Mouse (Mus musculus) limb, embryonic 13.5 days (tissue): Measurements from ENCODE around the gene Lgi4. TPM values are rescaled to one million over a fixed set of nuclear protein-coding genes. Genes with fewer than 3 reads are reported as not detected.

Experiments
- ATAC-seq: fragments of 200-750 bp; cut with Nextera tagmentation; 2 replicates; pipeline ENCODE4 v1.8.0; 2017; ENCODE audit warnings: low read depth, moderate number of reproducible peaks, moderate TSS enrichment; ENCODE audit not compliant: low FRiP score
- H3K27ac ChIP-seq: fragments of 300-500 bp; sonication (generic); 2 replicates; pipeline ENCODE4 v1.5.1; 2015; ENCODE audit warnings: inconsistent platforms, mild to moderate bottlenecking, moderate library complexity
- H3K27me3 ChIP-seq: fragments of 300-500 bp; sonication (generic); 2 replicates; pipeline ENCODE4 v1.6.1; 2015; ENCODE audit warnings: mild to moderate bottlenecking, inconsistent platforms
- H3K36me3 ChIP-seq: fragments of 300-500 bp; sonication (generic); 2 replicates; pipeline ENCODE4 v1.6.1; 2015; ENCODE audit warnings: inconsistent platforms, mild to moderate bottlenecking, moderate library complexity
- H3K4me1 ChIP-seq: fragments of 300-500 bp; sonication (generic); 2 replicates; pipeline ENCODE4 v1.6.1; 2015; ENCODE audit warnings: inconsistent platforms
- H3K4me2 ChIP-seq: fragments of 300-500 bp; sonication (generic); replicated peaks from 2 replicates; pipeline ENCODE4 v1.6.1; 2015; ENCODE audit warnings: inconsistent platforms, mild to moderate bottlenecking, moderate library complexity
- H3K4me3 ChIP-seq: fragments of 300-500 bp; sonication (generic); 2 replicates; pipeline ENCODE4 v1.5.1; 2015; ENCODE audit warnings: moderate library complexity, mild to moderate bottlenecking, inconsistent platforms
- H3K9ac ChIP-seq: fragments of 300-500 bp; sonication (generic); 2 replicates; pipeline ENCODE4 v1.6.1; 2015; ENCODE audit warnings: mild to moderate bottlenecking, inconsistent platforms
- H3K9me3 ChIP-seq: fragments of 300-500 bp; sonication (generic); 2 replicates; pipeline ENCODE4 v1.6.1; 2016; ENCODE audit warnings: inconsistent platforms
- WGBS: fragments of 180-500 bp; shearing (Covaris S2); methylation state at CpG from one replicate; pipeline ENCODE4 v1.1.7; 2015; 5-methylcytosine and 5-hydroxymethylcytosine counted together
- microRNA-seq: library from miRNA; unstranded; fragments of <30 nt; microRNA quantifications from one replicate; pipeline ENCODE4, GENCODE M21; 2016
- polyA plus RNA-seq: library from polyadenylated mRNA; unstranded; fragments of >200 nt; fragmentation: Nextera tagmentation; extraction: Ambion mirVana; gene quantifications from 2 replicates; pipeline ENCODE4 v1.2.1, GENCODE M21; 2015

Lgi4 gene
- polyA plus RNA-seq, 1 experiment from 2014 or later: 0.67 TPM

GRCm38 (mm10) chr7:31115587-31116043 is 56.5 kb downstream of the Lgi4 start:
- 29% methylated on average over 17 of the region's 17 CpGs for WGBS

GRCm38 (mm10) chr7:31116721-31117145 is 57.6 kb downstream of the Lgi4 start:
- no peak overlapping the region for H3K4me3 ChIP-seq
- 51% methylated on average over 16 of the region's 16 CpGs for WGBS
- H3K4me2 ChIP-seq: no peak overlapping the region
- H3K27me3 ChIP-seq: no peaks in the 10 kb centered on the region
- no peak overlapping the region for H3K9ac ChIP-seq
- no peaks in the 10 kb centered on the region for H3K36me3 ChIP-seq
- H3K9me3 ChIP-seq: no peaks in the 10 kb centered on the region
- no peak overlapping the region for H3K27ac ChIP-seq
- ATAC-seq: no peak
- H3K4me1 ChIP-seq: peaks cover 10% of the 10 kb centered on the region

More at GRCm38 (mm10) chr7:31115587-31116043, 56.5 kb downstream of the Lgi4 start:
- H3K9me3 ChIP-seq: no peaks in the 10 kb centered on the region
- H3K36me3 ChIP-seq: no peaks in the 10 kb centered on the region
- no peak overlapping the region; the same call in 1 of the 2 replicates for H3K4me3 ChIP-seq
- H3K4me2 ChIP-seq: peak overlapping the region; percentile 45
- no peak overlapping the region for H3K27ac ChIP-seq
- H3K27me3 ChIP-seq: no peaks in the 10 kb centered on the region
- H3K9ac ChIP-seq: no peak overlapping the region
- ATAC-seq: 0 out of 2 replicates have a peak, but pooled peaks have one; percentile 30
- H3K4me1 ChIP-seq: peaks cover 10% of the 10 kb centered on the region

- no peak overlapping the region for H3K4me2 ChIP-seq
- no peaks in the 10 kb centered on the region for H3K36me3 ChIP-seq
- H3K4me3 ChIP-seq: no peak overlapping the region
- H3K27ac ChIP-seq: no peak overlapping the region
- no peaks in the 10 kb centered on the region for H3K9me3 ChIP-seq
- H3K9ac ChIP-seq: no peak overlapping the region
- ATAC-seq: no peak
- WGBS: 85% methylated on average over 11 of the region's 11 CpGs
- no peaks in the 10 kb centered on the region for H3K27me3 ChIP-seq
- H3K4me1 ChIP-seq: peaks cover 10% of the 10 kb centered on the region
These were observed 58.3 kb downstream of the Lgi4 start for GRCm38 (mm10) chr7:31117465-31117864.

GRCm38 (mm10) chr7:31118486-31118885 is 59.3 kb downstream of the Lgi4 start:
- H3K4me3 ChIP-seq: no peak overlapping the region
- no peaks in the 10 kb centered on the region for H3K36me3 ChIP-seq
- H3K27me3 ChIP-seq: no peaks in the 10 kb centered on the region
- H3K4me2 ChIP-seq: no peak overlapping the region
- H3K27ac ChIP-seq: no peak overlapping the region
- H3K9me3 ChIP-seq: no peaks in the 10 kb centered on the region
- WGBS: 80% methylated on average over 7 of the region's 7 CpGs
- ATAC-seq: no peak
- peaks cover 10% of the 10 kb centered on the region for H3K4me1 ChIP-seq
- H3K9ac ChIP-seq: no peak overlapping the region

- no peaks in the 10 kb centered on the region for H3K9me3 ChIP-seq
These were observed 60.4 kb downstream of the Lgi4 start for GRCm38 (mm10) chr7:31119556-31119955.

More at GRCm38 (mm10) chr7:31119556-31119955, 60.4 kb downstream of the Lgi4 start:
- WGBS: 78% methylated on average over 5 of the region's 5 CpGs
- H3K27me3 ChIP-seq: peaks cover 8% of the 10 kb centered on the region
- ATAC-seq: no peak
- no peak overlapping the region for H3K9ac ChIP-seq
- H3K4me2 ChIP-seq: no peak overlapping the region
- no peak overlapping the region for H3K27ac ChIP-seq
- no peak overlapping the region for H3K4me3 ChIP-seq
- no peaks in the 10 kb centered on the region for H3K36me3 ChIP-seq
- peaks cover 10% of the 10 kb centered on the region for H3K4me1 ChIP-seq

Small RNAs within 50 kb of the gene (microRNA-seq; reads per million reads assigned to microRNA genes)
- gene Mir7050: not detected

Other genes starting within 250 kb of the Lgi4 start
- gene Ffar2, start 235.6 kb upstream of the Lgi4 start, polyA plus RNA-seq: not detected in 2 replicates
- not detected in 2 replicates for gene Ffar3, start 203.2 kb upstream of the Lgi4 start, polyA plus RNA-seq
- not detected in 2 replicates for gene Ffar1, start 197.8 kb upstream of the Lgi4 start, polyA plus RNA-seq
- 0.09 and 0.32 TPM in 2 replicates for gene Cd22, start 179.0 kb upstream of the Lgi4 start, polyA plus RNA-seq
- gene Mag, start 144.5 kb upstream of the Lgi4 start, polyA plus RNA-seq: 0.38 and 0.42 TPM in 2 replicates
- not detected in 2 replicates for gene Hamp2, start 134.7 kb upstream of the Lgi4 start, polyA plus RNA-seq
- gene Hamp, start 115.3 kb upstream of the Lgi4 start, polyA plus RNA-seq: not detected in 2 replicates
- 27.9 and 28.7 TPM in 2 replicates for gene Usf2, start 102.5 kb upstream of the Lgi4 start, polyA plus RNA-seq
- 25.4 and 25.9 TPM in 2 replicates for gene Lsr, start 85.9 kb upstream of the Lgi4 start, polyA plus RNA-seq
- 0.70 and 0.78 TPM in 2 replicates for gene Fam187b, start 85.6 kb upstream of the Lgi4 start, polyA plus RNA-seq
- 17.1 and 18.3 TPM in 2 replicates for gene Fxyd5, start 16.9 kb upstream of the Lgi4 start, polyA plus RNA-seq
- gene Fxyd7, start 7.9 kb upstream of the Lgi4 start, polyA plus RNA-seq: 20.0 and 21.3 TPM in 2 replicates
- gene Fxyd1, start 2.1 kb upstream of the Lgi4 start, polyA plus RNA-seq: 61.7 and 71.2 TPM in 2 replicates
- gene Fxyd3, start 17.4 kb downstream of the Lgi4 start, polyA plus RNA-seq: 32.9 and 34.8 TPM in 2 replicates
- 3.0 and 3.2 TPM in 2 replicates for gene Hpn, start 55.9 kb downstream of the Lgi4 start, polyA plus RNA-seq
- gene Scn1b, start 67.7 kb downstream of the Lgi4 start, polyA plus RNA-seq: 4.1 and 4.5 TPM in 2 replicates
- 79.8 and 83.2 TPM in 2 replicates for gene Gramd1a, start 96.6 kb downstream of the Lgi4 start, polyA plus RNA-seq
- gene Scgb2b2, start 231.2 kb downstream of the Lgi4 start, polyA plus RNA-seq: not detected in 2 replicates
- not detected in 2 replicates for gene Scgb1b2, start 232.5 kb downstream of the Lgi4 start, polyA plus RNA-seq